Comparison of ENCODE assay signal across 22 mouse cellular contexts in genomic region chr8:124980828-124981227, GRCm38 (mm10). TPM values are rescaled to one million over a fixed set of nuclear protein-coding genes. Genes with fewer than 3 reads are reported as not detected.
DNase-seq lines count a peak whose midpoint lies in the region; ATAC-seq and TF ChIP-seq lines count a peak whose summit lies in the region.
"Had no signal": no experiment of that assay in that cellular context is flagged by ENCODE, and none has a peak within 500 bp of the region (broad histone marks: within the 10 kb centered on the region; RNA-seq: fewer than 3 reads in every experiment).

No protein-coding gene starts in this region.

- TF ChIP-seq POLR2A in brain, embryonic 14.5 days (IDR thresholded peaks at IDR 0.05; ENCODE audit: borderline replicate concordance, extremely low read depth, insufficient read depth, insufficient read length, poor library complexity, severe bottlenecking), result no peak

- H3K4me1 ChIP-seq in midbrain, postnatal 0 days (ENCODE audit: insufficient read depth, low read length), result no peaks in the 10 kb centered on the region
- no peaks in the 10 kb centered on the region for H3K4me1 ChIP-seq in midbrain, embryonic 16.5 days (ENCODE audit: control insufficient read depth, insufficient read depth, low read length)
- H3K4me1 ChIP-seq in ES-E14 (ENCODE audit: control insufficient read depth in 2 of 2, insufficient read depth in 2 of 2, low read length in 2 of 2, poor library complexity in 1 of 2), result no peaks in the 10 kb centered on the region
- no peaks in the 10 kb centered on the region for H3K4me1 ChIP-seq in kidney, embryonic 16.5 days (ENCODE audit: insufficient read depth, low read length)
- H3K4me1 ChIP-seq: embryonic facial prominence, embryonic 13.5 days; heart, embryonic 10.5 days; limb, embryonic 15.5 days; lung, embryonic 15.5 days; midbrain, embryonic 10.5 days; neural tube, embryonic 12.5 days had no signal

- no peaks in the 10 kb centered on the region for H3K9me3 ChIP-seq in midbrain, postnatal 0 days (ENCODE audit: low read length)
- H3K9me3 ChIP-seq in midbrain, embryonic 16.5 days (replicated peaks; ENCODE audit: control insufficient read depth, low read length, poor library complexity, severe bottlenecking), result no peaks in the 10 kb centered on the region
- H3K9me3 ChIP-seq in ES-E14 (ENCODE audit: control insufficient read depth, insufficient read depth, low read depth, low read length), result no peaks in the 10 kb centered on the region
- H3K9me3 ChIP-seq in kidney, embryonic 16.5 days (ENCODE audit: low read length), result peaks cover 11% of the 10 kb centered on the region; the same call in 1 of the 2 replicates
- H3K9me3 ChIP-seq: heart, embryonic 10.5 days; limb, embryonic 15.5 days; lung, embryonic 15.5 days had no signal

- H3K27me3 ChIP-seq in midbrain, postnatal 0 days (ENCODE audit: insufficient read depth, low read length), result peaks cover 3% of the 10 kb centered on the region; the same call in 1 of the 2 replicates
- no peaks in the 10 kb centered on the region for H3K27me3 ChIP-seq in midbrain, embryonic 16.5 days (ENCODE audit: control insufficient read depth, insufficient read depth, low read depth, low read length)
- no peaks in the 10 kb centered on the region for H3K27me3 ChIP-seq in kidney, embryonic 16.5 days (ENCODE audit: insufficient read depth, low read length)
- H3K27me3 ChIP-seq: embryonic facial prominence, embryonic 13.5 days; limb, embryonic 15.5 days; lung, embryonic 15.5 days; neural tube, embryonic 12.5 days had no signal

- H3K36me3 ChIP-seq in midbrain, postnatal 0 days (ENCODE audit: insufficient read depth, low read length), result no peaks in the 10 kb centered on the region
- no peaks in the 10 kb centered on the region for H3K36me3 ChIP-seq in midbrain, embryonic 16.5 days (ENCODE audit: control insufficient read depth, insufficient read depth, low read length)
- H3K36me3 ChIP-seq in ES-E14 (ENCODE audit: control insufficient read depth, insufficient read depth, low read length, poor library complexity, severe bottlenecking), result no peaks in the 10 kb centered on the region
- no peaks in the 10 kb centered on the region for H3K36me3 ChIP-seq in kidney, embryonic 16.5 days (ENCODE audit: insufficient read depth, low read length)
- H3K36me3 ChIP-seq: embryonic facial prominence, embryonic 13.5 days; heart, embryonic 10.5 days; limb, embryonic 15.5 days; lung, embryonic 15.5 days; midbrain, embryonic 10.5 days; neural tube, embryonic 12.5 days had no signal

- ATAC-seq in midbrain, postnatal 0 days (ENCODE audit: low FRiP score), result no peak
- ATAC-seq in midbrain, embryonic 16.5 days, result no peak
- ATAC-seq in kidney, embryonic 16.5 days (ENCODE audit: low FRiP score, low TSS enrichment), result no peak
- ATAC-seq: activated CD4-positive, CD25-positive, alpha-beta regulatory T cell, adult 4 months; forebrain, embryonic 14.5 days had no signal

- WGBS in midbrain, postnatal 0 days, result 85% methylated on average over 8 of the region's 8 CpGs
- WGBS in midbrain, embryonic 16.5 days, result 87% methylated on average over 8 of the region's 8 CpGs
- WGBS in kidney, embryonic 16.5 days, result 80% methylated on average over 8 of the region's 8 CpGs

- H3K27ac ChIP-seq in midbrain, postnatal 0 days (ENCODE audit: low read depth, low read length), result no peak overlapping the region
- H3K27ac ChIP-seq in midbrain, embryonic 16.5 days (ENCODE audit: low read length), result no peak overlapping the region
- H3K27ac ChIP-seq in ES-E14 (ENCODE audit: insufficient read depth, low read depth, low read length, poor library complexity, severe bottlenecking), result no peak overlapping the region
- H3K27ac ChIP-seq in kidney, embryonic 16.5 days (ENCODE audit: low read length), result no peak overlapping the region
- H3K27ac ChIP-seq: embryonic facial prominence, embryonic 13.5 days; heart, embryonic 10.5 days; kidney, postnatal 0 days; limb, embryonic 15.5 days; lung, embryonic 15.5 days; midbrain, embryonic 10.5 days; neural tube, embryonic 12.5 days had no signal

- H3K4me2 ChIP-seq in midbrain, postnatal 0 days (ENCODE audit: low read depth, low read length, poor library complexity, severe bottlenecking), result no peak overlapping the region
- no peak overlapping the region for H3K4me2 ChIP-seq in midbrain, embryonic 16.5 days (ENCODE audit: low read length)
- no peak overlapping the region for H3K4me2 ChIP-seq in kidney, embryonic 16.5 days (replicated peaks; ENCODE audit: low read depth, low read length)
- H3K4me2 ChIP-seq: embryonic facial prominence, embryonic 13.5 days; limb, embryonic 15.5 days; lung, embryonic 15.5 days; neural tube, embryonic 12.5 days had no signal

- no peak overlapping the region for H3K4me3 ChIP-seq in midbrain, postnatal 0 days (ENCODE audit: low read depth, low read length)
- no peak overlapping the region for H3K4me3 ChIP-seq in midbrain, embryonic 16.5 days (ENCODE audit: low read depth, low read length)
- H3K4me3 ChIP-seq in ES-E14 (ENCODE audit: insufficient read depth in 1 of 2, low read depth in 1 of 2, low read length in 2 of 2, poor library complexity in 1 of 2, severe bottlenecking in 1 of 2), result no peak overlapping the region
- no peak overlapping the region for H3K4me3 ChIP-seq in kidney, embryonic 16.5 days (ENCODE audit: low read length)
- H3K4me3 ChIP-seq: embryonic facial prominence, embryonic 13.5 days; heart, embryonic 10.5 days; limb, embryonic 15.5 days; lung, embryonic 15.5 days; midbrain, embryonic 10.5 days; neural tube, embryonic 12.5 days had no signal

- no peak for DNase-seq in midbrain, postnatal 0 days (ENCODE audit: low spot score)
- DNase-seq in ES-E14 (ENCODE audit: low read depth, low spot score), result peak; percentile 29
- DNase-seq in brain, embryonic 14.5 days (ENCODE audit: low read depth), result no peak
- no peak for DNase-seq in kidney, adult 18-20 months
- DNase-seq in Muller cell, postnatal 12 days (ENCODE audit: inconsistent ontology term), result no peak
- DNase-seq: adrenal gland, postnatal 10 days; cerebellum, postnatal 10 days; gastrocnemius, postnatal 36 days; lung, postnatal 4 days; right cerebral cortex, postnatal 4 days; thymus, adult 2 months had no signal

- no peak overlapping the region for H3K9ac ChIP-seq in midbrain, postnatal 0 days (replicated peaks; ENCODE audit: low read length, poor library complexity, severe bottlenecking)
- H3K9ac ChIP-seq in midbrain, embryonic 16.5 days (ENCODE audit: low read depth, low read length), result no peak overlapping the region
- H3K9ac ChIP-seq in ES-E14 (ENCODE audit: insufficient read depth, low read depth, low read length, poor library complexity, severe bottlenecking), result no peak overlapping the region
- no peak overlapping the region for H3K9ac ChIP-seq in kidney, embryonic 16.5 days (replicated peaks; ENCODE audit: low read length)
- H3K9ac ChIP-seq: embryonic facial prominence, embryonic 13.5 days; limb, embryonic 15.5 days; lung, embryonic 15.5 days; neural tube, embryonic 12.5 days had no signal

- in situ Hi-C loops in ES-E14 (cut with MboI; ENCODE audit: low sequenced_read_pairs in 2 of 2, unreplicated experiment in 2 of 2), result no loop called here

- TF ChIP-seq CTCF in midbrain, postnatal 0 days (IDR thresholded peaks at IDR 0.05), result peak; percentile 14; the same call in 1 of the 2 replicates
- peak; percentile 6; the same call in 1 of the 2 replicates for TF ChIP-seq CTCF in brain, embryonic 14.5 days (IDR thresholded peaks at IDR 0.05; ENCODE audit: borderline replicate concordance, extremely low read depth, insufficient read depth, insufficient read length)

TF ChIP-seq in ES-E14, 5 proteins besides CTCF, POLR2A, EP300 and RAD21:
- TF ChIP-seq MAFK (IDR thresholded peaks at IDR 0.05; ENCODE audit: insufficient read depth, low read depth, low read length) (no peak), HCFC1 (IDR thresholded peaks at IDR 0.05; ENCODE audit: borderline replicate concordance, insufficient read depth, low read length) (no peak), CHD2 (IDR thresholded peaks at IDR 0.05; ENCODE audit: low read depth, low read length) (no peak), ZNF384 (IDR thresholded peaks at IDR 0.05; ENCODE audit: low read depth, low read length) (no peak), ZC3H11A (IDR thresholded peaks at IDR 0.05; ENCODE audit: borderline replicate concordance, low read depth, low read length) (no peak)

RNA-seq across cellular contexts. Expression of gene Egln1, which starts 31.7 kb away (rescaled TPM):
- 42.1 and 52.7 TPM in 2 replicates for total RNA-seq in midbrain, postnatal 0 days (2014; rRNA removed)
- 12.9 and 13.6 TPM in 2 replicates for polyA plus RNA-seq in midbrain, postnatal 0 days (2015; fragmentation: Nextera tagmentation; extraction: Ambion mirVana)
- 15.6 and 17.8 TPM in 2 replicates for polyA plus RNA-seq in midbrain, embryonic 16.5 days (2015; fragmentation: Nextera tagmentation; extraction: Ambion mirVana)
- total RNA-seq in ES-E14 (2012; rRNA removed), result 13.1 and 15.8 TPM in 2 replicates
- polyA plus RNA-seq in brain, embryonic 14.5 days (2012; rRNA removed), result 56.9 and 58.9 TPM in 2 replicates
- 9.0 and 10.3 TPM in 2 replicates for polyA plus RNA-seq in kidney, embryonic 16.5 days (2015; fragmentation: Nextera tagmentation; extraction: Ambion mirVana)

RNA-seq across cellular contexts. Expression of gene Tsnax, which starts 32.0 kb away (rescaled TPM):
- total RNA-seq in midbrain, postnatal 0 days (2014; rRNA removed), result 118 and 130 TPM in 2 replicates
- polyA plus RNA-seq in midbrain, postnatal 0 days (2015; fragmentation: Nextera tagmentation; extraction: Ambion mirVana), result 221 and 227 TPM in 2 replicates
- polyA plus RNA-seq in midbrain, embryonic 16.5 days (2015; fragmentation: Nextera tagmentation; extraction: Ambion mirVana), result 238 and 243 TPM in 2 replicates
- total RNA-seq in ES-E14 (2012; rRNA removed), result 32.2 and 46.9 TPM in 2 replicates
- polyA plus RNA-seq in brain, embryonic 14.5 days (2012; rRNA removed), result 160 and 167 TPM in 2 replicates
- polyA plus RNA-seq in kidney, embryonic 16.5 days (2015; fragmentation: Nextera tagmentation; extraction: Ambion mirVana), result 123 and 129 TPM in 2 replicates
